Mouse (Mus musculus): ENCODE results near the gene Aptx. TPM values are rescaled to one million over a fixed set of nuclear protein-coding genes. Genes with fewer than 3 reads are reported as not detected.

Gene Aptx
- 6.6 TPM for polyA plus RNA-seq (2014; fragmentation: Illumina TruSeq; extraction: RNeasy Lipid Tissue Mini Kit (QIAGEN cat#74804); ENCODE audit: low read depth, low replicate concordance)

GRCm38 (mm10) chr4:40702797-40703709, at the start of gene Aptx:
Aptx (minus strand) TSS chr4:40703194.

GRCm38 (mm10) chr4:40722011-40722666, 19.1 kb upstream of the Aptx start, which contains the start of gene Dnaja1:
Dnaja1 (plus strand) TSS chr4:40722150.

Other genes starting within 250 kb of the Aptx start
- 0.35 TPM for gene Tmem215, start 231.0 kb downstream of the Aptx start, polyA plus RNA-seq (2014; fragmentation: Illumina TruSeq; extraction: RNeasy Lipid Tissue Mini Kit (QIAGEN cat#74804); ENCODE audit: low read depth, low replicate concordance)
- gene Dnaja1, start 19.0 kb upstream of the Aptx start, polyA plus RNA-seq (2014; fragmentation: Illumina TruSeq; extraction: RNeasy Lipid Tissue Mini Kit (QIAGEN cat#74804); ENCODE audit: low read depth, low replicate concordance): 1,503 TPM
- gene Smu1, start 54.7 kb upstream of the Aptx start, polyA plus RNA-seq (2014; fragmentation: Illumina TruSeq; extraction: RNeasy Lipid Tissue Mini Kit (QIAGEN cat#74804); ENCODE audit: low read depth, low replicate concordance): 175 TPM
- gene B4galt1, start 150.8 kb upstream of the Aptx start, polyA plus RNA-seq (2014; fragmentation: Illumina TruSeq; extraction: RNeasy Lipid Tissue Mini Kit (QIAGEN cat#74804); ENCODE audit: low read depth, low replicate concordance): 85.7 TPM
- not detected for gene Spink4, start 216.9 kb upstream of the Aptx start, polyA plus RNA-seq (2014; fragmentation: Illumina TruSeq; extraction: RNeasy Lipid Tissue Mini Kit (QIAGEN cat#74804); ENCODE audit: low read depth, low replicate concordance)
- 638 TPM for gene Bag1, start 245.1 kb upstream of the Aptx start, polyA plus RNA-seq (2014; fragmentation: Illumina TruSeq; extraction: RNeasy Lipid Tissue Mini Kit (QIAGEN cat#74804); ENCODE audit: low read depth, low replicate concordance)
- gene Chmp5, start 245.2 kb upstream of the Aptx start, polyA plus RNA-seq (2014; fragmentation: Illumina TruSeq; extraction: RNeasy Lipid Tissue Mini Kit (QIAGEN cat#74804); ENCODE audit: low read depth, low replicate concordance): 254 TPM

Data from adrenal gland, adult 10 weeks (tissue).